Mouse (Mus musculus): ENCODE data around the gene Podnl1. TPM values are rescaled to one million over a fixed set of nuclear protein-coding genes. Genes with fewer than 3 reads are reported as not detected.
A peak's percentile ranks its signal among the peaks of the same experiment; 100 is the strongest.

Podnl1 gene
- polyA plus RNA-seq, 1 experiment from 2014 or later, result 0.17 TPM

GRCm38 (mm10) chr8:84178592-84178991, 52.8 kb downstream of the Podnl1 start:
- 87% methylated on average over 8 of the region's 8 CpGs for WGBS
- Histone ChIP-seq H3K27me3 (ENCODE audit: poor library complexity, severe bottlenecking) (no peaks in the 10 kb centered on the region), H3K36me3 (replicated peaks) (peaks cover 59% of the 10 kb centered on the region), H3K27ac (0 out of 2 replicates have a peak overlapping the region, but pooled peaks have one; percentile 9), H3K4me1 (peaks cover 63% of the 10 kb centered on the region), H3K4me3 (peak overlapping the region; percentile 3; the same call in 1 of the 2 replicates), H3K9me3 (no peaks in the 10 kb centered on the region)
- no peak for DNase-seq (ENCODE audit: extremely low spot score, low spot score)

DNA sequence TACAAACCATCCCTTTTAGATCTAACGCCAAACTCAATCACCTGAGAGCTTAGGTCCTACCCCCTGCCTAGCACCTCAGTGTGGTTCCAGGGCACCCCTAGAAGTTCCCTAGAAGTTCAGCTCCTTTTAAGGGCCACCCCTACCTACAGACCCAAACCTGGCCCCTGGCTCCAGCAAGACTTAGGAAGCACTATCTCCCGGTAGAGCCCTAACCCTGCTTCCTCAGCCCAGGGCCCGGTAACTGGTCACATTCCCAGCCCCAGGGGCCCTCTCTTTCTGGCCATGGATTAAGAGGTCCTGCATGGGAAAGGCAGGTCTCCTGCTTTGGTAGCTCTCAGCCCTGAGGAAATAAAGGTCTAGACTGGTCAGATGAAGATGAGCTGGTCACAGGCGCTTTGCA, 54.2 kb downstream of the Podnl1 start:
- Histone ChIP-seq H3K4me3 (peak overlapping the region; percentile 51), H3K9me3 (no peaks in the 10 kb centered on the region), H3K27me3 (ENCODE audit: poor library complexity, severe bottlenecking) (peaks cover 8% of the 10 kb centered on the region), H3K4me1 (peaks cover 75% of the 10 kb centered on the region), H3K36me3 (replicated peaks) (peaks cover 45% of the 10 kb centered on the region), H3K27ac (peak overlapping the region; percentile 96)
- 11% methylated on average over 4 of the region's 4 CpGs for WGBS
- DNase-seq (ENCODE audit: extremely low spot score, low spot score), result no peak

DNA sequence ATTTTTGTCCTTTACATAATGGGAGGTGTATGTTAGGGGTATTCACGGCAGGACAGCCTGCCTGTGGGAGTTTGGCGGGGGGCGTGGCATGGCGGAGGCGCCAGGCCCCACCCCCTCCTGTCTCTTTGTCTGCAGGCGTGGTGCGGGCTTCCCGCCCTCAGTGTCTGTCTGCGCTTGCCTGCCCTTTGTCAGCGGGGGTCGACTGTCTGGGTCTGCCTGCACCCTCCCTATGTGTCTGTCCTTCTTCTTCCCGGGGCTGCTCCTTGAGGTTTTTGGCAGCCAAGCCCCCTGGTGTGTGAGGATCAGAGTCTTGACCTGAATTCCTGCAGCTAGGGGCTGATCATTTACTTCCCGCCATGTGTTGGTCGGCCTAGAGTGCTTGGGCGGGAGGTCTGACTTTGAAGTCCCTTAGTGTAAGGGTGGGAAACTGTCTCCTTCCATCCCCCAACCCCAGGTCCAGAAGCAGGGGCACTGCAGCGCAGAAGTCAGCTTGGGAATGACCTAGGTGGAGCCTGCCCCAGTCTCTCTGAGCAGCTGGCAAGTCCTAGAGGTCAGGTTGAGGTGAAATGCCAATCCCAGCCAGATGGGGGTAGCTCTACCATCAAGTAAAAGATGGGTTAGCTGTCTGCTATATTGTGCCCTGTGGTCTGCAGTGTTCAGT, 54.9 kb downstream of the Podnl1 start:
- Histone ChIP-seq H3K9me3 (no peaks in the 10 kb centered on the region), H3K4me3 (peak overlapping the region; percentile 51), H3K36me3 (replicated peaks) (peaks cover 38% of the 10 kb centered on the region), H3K27me3 (ENCODE audit: poor library complexity, severe bottlenecking) (peaks cover 14% of the 10 kb centered on the region), H3K4me1 (peaks cover 75% of the 10 kb centered on the region), H3K27ac (peak overlapping the region; percentile 96)
- under 1% methylated on average over 16 of the region's 16 CpGs for WGBS
- DNase-seq (ENCODE audit: extremely low spot score, low spot score), result peak; percentile 87

MicroRNAs encoded within 50 kb of the gene (microRNA counts, 519-probe panel; counts per million panel counts)
- 341 counts per million, percentile 65 among the panel's probes with 10 or more counts for microRNA mmu-miR-181c
- microRNA mmu-miR-709, result 3,342 counts per million, percentile 72 among the panel's probes with 10 or more counts

Small RNAs within 50 kb of the gene (microRNA-seq; reads per million reads assigned to microRNA genes)
- gene Gm25110 (not detected), gene Mir181c (6,031 reads per million, percentile 90 among the genes with 10 or more reads in this experiment), gene Mir181d (5,844 reads per million, percentile 90 among the genes with 10 or more reads in this experiment), gene Mir709 (not detected)

Other genes with a start within 250 kb of the Podnl1 start
- gene Adgrl1, start 225.9 kb upstream of the Podnl1 start, polyA plus RNA-seq (2016; fragmentation: Nextera tagmentation; extraction: Ambion mirVana), result 11.1 and 12.5 TPM in 2 replicates
- 0.94 and 1.2 TPM in 2 replicates for gene Gm10644, start 170.8 kb upstream of the Podnl1 start, polyA plus RNA-seq (2016; fragmentation: Nextera tagmentation; extraction: Ambion mirVana)
- 112 and 114 TPM in 2 replicates for gene Asf1b, start 170.5 kb upstream of the Podnl1 start, polyA plus RNA-seq (2016; fragmentation: Nextera tagmentation; extraction: Ambion mirVana)
- gene Prkaca, start 153.0 kb upstream of the Podnl1 start, polyA plus RNA-seq (2016; fragmentation: Nextera tagmentation; extraction: Ambion mirVana), result 148 and 158 TPM in 2 replicates
- 10.2 and 10.3 TPM in 2 replicates for gene Samd1, start 128.3 kb upstream of the Podnl1 start, polyA plus RNA-seq (2016; fragmentation: Nextera tagmentation; extraction: Ambion mirVana)
- gene 1700067K01Rik, start 124.5 kb upstream of the Podnl1 start, polyA plus RNA-seq (2016; fragmentation: Nextera tagmentation; extraction: Ambion mirVana), result 0.49 and 0.63 TPM in 2 replicates
- gene 2210011C24Rik, start 113.8 kb upstream of the Podnl1 start, polyA plus RNA-seq (2016; fragmentation: Nextera tagmentation; extraction: Ambion mirVana), result 0.42 and 0.79 TPM in 2 replicates
- gene Palm3, start 104.5 kb upstream of the Podnl1 start, polyA plus RNA-seq (2016; fragmentation: Nextera tagmentation; extraction: Ambion mirVana), result 7.8 and 8.2 TPM in 2 replicates
- gene Il27ra, start 83.4 kb upstream of the Podnl1 start, polyA plus RNA-seq (2016; fragmentation: Nextera tagmentation; extraction: Ambion mirVana), result 0.12 and 0.30 TPM in 2 replicates
- gene Rln3, start 81.0 kb upstream of the Podnl1 start, polyA plus RNA-seq (2016; fragmentation: Nextera tagmentation; extraction: Ambion mirVana), result not detected in 2 replicates
- 1.0 and 1.5 TPM in 2 replicates for gene Gm10643, start 60.9 kb upstream of the Podnl1 start, polyA plus RNA-seq (2016; fragmentation: Nextera tagmentation; extraction: Ambion mirVana)
- gene Rfx1, start 59.2 kb upstream of the Podnl1 start, polyA plus RNA-seq (2016; fragmentation: Nextera tagmentation; extraction: Ambion mirVana), result 8.4 and 8.5 TPM in 2 replicates
- 17.0 and 18.5 TPM in 2 replicates for gene Dcaf15, start 21.2 kb upstream of the Podnl1 start, polyA plus RNA-seq (2016; fragmentation: Nextera tagmentation; extraction: Ambion mirVana)
- 17.3 and 20.8 TPM in 2 replicates for gene Cc2d1a, start 21.9 kb downstream of the Podnl1 start, polyA plus RNA-seq (2016; fragmentation: Nextera tagmentation; extraction: Ambion mirVana)
- 1.9 and 2.4 TPM in 2 replicates for gene 4930432K21Rik, start 22.0 kb downstream of the Podnl1 start, polyA plus RNA-seq (2016; fragmentation: Nextera tagmentation; extraction: Ambion mirVana)
- 2.6 and 3.7 TPM in 2 replicates for gene Nanos3, start 59.2 kb downstream of the Podnl1 start, polyA plus RNA-seq (2016; fragmentation: Nextera tagmentation; extraction: Ambion mirVana)
- 28.6 and 31.4 TPM in 2 replicates for gene Zswim4, start 111.1 kb downstream of the Podnl1 start, polyA plus RNA-seq (2016; fragmentation: Nextera tagmentation; extraction: Ambion mirVana)
- gene D8Ertd738e, start 123.7 kb downstream of the Podnl1 start, polyA plus RNA-seq (2016; fragmentation: Nextera tagmentation; extraction: Ambion mirVana), result 386 and 390 TPM in 2 replicates
- 65.2 and 71.3 TPM in 2 replicates for gene Mri1, start 131.3 kb downstream of the Podnl1 start, polyA plus RNA-seq (2016; fragmentation: Nextera tagmentation; extraction: Ambion mirVana)
- gene Ccdc130, start 144.4 kb downstream of the Podnl1 start, polyA plus RNA-seq (2016; fragmentation: Nextera tagmentation; extraction: Ambion mirVana), result 21.6 and 23.5 TPM in 2 replicates